Mouse (Mus musculus) bone marrow macrophage, adult 2 months (primary cell): ENCODE data around the gene Rai14.

ENCODE experiments used
- CTCF ChIP-seq: IDR thresholded peaks from 2 replicates; pipeline ENCODE4 v1.5.1; 2012; ENCODE audit warnings: low read depth, mild to moderate bottlenecking, low read length, moderate library complexity
- POLR2A ChIP-seq: IDR thresholded peaks from 2 replicates; pipeline ENCODE4 v1.6.1; 2012; ENCODE audit warnings: mild to moderate bottlenecking, low read depth, low read length, borderline replicate concordance

DNA sequence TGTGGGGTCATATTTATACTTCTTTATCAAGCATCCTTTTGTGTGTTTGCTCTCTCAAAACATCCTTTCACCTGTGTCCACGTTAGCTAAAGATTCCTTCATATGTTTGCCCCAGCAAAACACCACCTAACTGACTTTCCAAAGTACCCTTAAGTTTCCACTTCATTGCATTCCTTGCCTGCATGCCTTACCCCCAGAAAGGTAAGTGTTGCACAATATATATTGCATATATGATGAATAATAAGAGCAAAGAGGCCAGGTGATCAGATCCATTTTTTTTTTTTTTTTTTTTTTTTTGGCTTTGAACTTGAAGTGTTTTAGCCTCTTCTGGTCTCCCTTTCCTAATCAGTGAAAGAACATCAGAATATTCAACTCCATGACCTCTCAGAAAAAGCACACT, 2.9 kb upstream of the Rai14 start:
- TF ChIP-seq POLR2A, result no peak
- TF ChIP-seq CTCF, result no peak
